Mouse (Mus musculus) layer of hippocampus, adult 11-12 months (tissue): ENCODE results near the gene Tas2r140.

Experiments used
- DNase-seq: peaks from one replicate; pipeline ENCODE4 v3.0.0; 2022; ENCODE audit warnings: low spot score

Tas2r140 gene

GRCm38 (mm10) chr6:133055716-133056115, at the start of gene Tas2r140:
Gene Tas2r140, minus strand, starts transcription at chr6:133055816.
- no peak for DNase-seq

GRCm38 (mm10) chr6:133104609-133104921, 48.9 kb upstream of the Tas2r140 start, which contains the start of gene Smim10l1:
Gene Smim10l1, plus strand, starts transcription at chr6:133104909.
- no peak for DNase-seq

- DNase-seq: no peak
These were observed 46.8 kb upstream of the Tas2r140 start for GRCm38 (mm10) chr6:133102430-133102829.

- DNase-seq: no peak
These were observed 36.6 kb upstream of the Tas2r140 start for GRCm38 (mm10) chr6:133092226-133092625.

DNA sequence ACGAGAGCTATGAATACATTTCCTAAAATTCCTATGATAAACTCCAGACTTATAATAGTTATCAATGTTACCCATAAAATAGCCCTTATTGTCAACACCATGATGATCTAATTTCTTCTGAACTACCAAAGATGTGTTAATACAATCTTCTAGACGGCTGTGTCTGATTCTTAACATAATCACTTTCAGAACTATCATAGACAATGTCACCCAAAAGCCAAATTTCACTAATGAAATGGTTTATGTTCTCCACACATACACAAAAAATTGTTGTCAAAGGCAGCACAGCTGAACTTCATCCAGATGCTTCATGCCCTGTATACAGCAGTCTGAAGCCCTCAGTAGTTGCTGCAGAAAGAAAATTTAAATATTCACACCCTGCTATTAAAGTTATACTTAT, 18.6 kb downstream of the Tas2r140 start, which contains the start of gene Tas2r103:
Gene Tas2r103, minus strand, starts transcription at position 101 of the 400 bp plus-strand sequence.
- no peak for DNase-seq
